Mouse (Mus musculus): Measurements from ENCODE around the gene Lef1. TPM values are rescaled to one million over a fixed set of nuclear protein-coding genes. Genes with fewer than 3 reads are reported as not detected.

The Lef1 gene
- polyA plus RNA-seq, 1 experiment from 2014 or later = 5.6 TPM

DNA sequence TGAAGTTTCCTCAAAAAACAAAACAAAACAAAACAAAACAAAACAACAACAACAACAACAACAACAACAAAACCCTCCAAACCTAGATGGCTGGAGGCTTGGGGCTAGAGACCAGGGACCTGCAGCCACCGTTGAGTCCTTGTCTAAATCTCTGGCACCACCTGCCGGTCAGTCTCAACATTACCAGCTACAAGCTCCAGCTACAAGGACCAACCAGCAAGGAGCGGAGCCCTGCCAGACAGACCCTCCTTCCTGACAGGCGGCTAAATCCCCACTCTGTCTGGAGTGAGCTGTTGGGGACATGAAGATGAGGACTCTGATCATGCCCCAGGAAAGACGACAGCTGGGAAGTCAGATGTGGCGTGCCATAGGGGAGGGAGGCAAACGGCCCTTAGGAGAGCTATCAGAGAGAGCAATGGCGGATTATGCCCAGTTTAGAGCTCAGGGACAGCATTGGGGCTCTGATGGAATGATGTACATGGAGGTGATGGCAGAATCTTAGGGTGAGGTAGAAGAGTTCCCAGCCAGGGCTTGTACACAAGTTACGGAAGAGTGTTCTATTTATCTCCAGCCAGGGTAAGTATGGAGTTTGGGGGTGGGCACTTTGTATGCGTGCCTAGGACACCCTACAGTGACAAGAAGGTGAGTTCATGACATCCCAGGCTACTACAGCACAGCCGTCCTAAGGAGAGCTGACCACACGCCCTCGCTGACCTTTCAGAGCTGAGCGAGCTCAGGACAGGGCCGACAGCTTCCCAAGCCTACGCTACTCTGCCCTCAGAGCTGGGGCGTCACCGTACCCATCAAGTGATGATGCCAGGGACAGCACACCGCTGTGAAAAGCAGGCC is 127.7 kb downstream of the Lef1 start:
- Histone ChIP-seq H3K4me1 (ENCODE audit: control insufficient read depth in 2 of 2, insufficient read depth in 2 of 2, low read length in 2 of 2) (no peaks in the 10 kb centered on the region), H3K4me3 (ENCODE audit: control insufficient read depth in 1 of 2, insufficient read depth in 1 of 2, low read depth in 1 of 2, low read length in 2 of 2) (no peak overlapping the region), H3K9ac (ENCODE audit: low read length) (no peak overlapping the region), H3K27me3 (ENCODE audit: control insufficient read depth, insufficient read depth, low read length) (no peaks in the 10 kb centered on the region), H3K9me3 (ENCODE audit: control insufficient read depth, low read length) (no peaks in the 10 kb centered on the region), H3K27ac (replicated peaks in 1 of 2; ENCODE audit: control insufficient read depth in 1 of 2, insufficient read depth in 1 of 2, low read depth in 2 of 2, low read length in 2 of 2) (no peak overlapping the region), H3K4me2 (ENCODE audit: low read length) (no peak overlapping the region), H3K36me3 (ENCODE audit: control insufficient read depth, insufficient read depth, low read length) (peaks cover 69% of the 10 kb centered on the region)
- WGBS = 57% methylated on average over 19 of the region's 19 CpGs
- peak; percentile 34; the same call in 1 of the 2 replicates for ATAC-seq (ENCODE audit: insufficient number of reproducible peaks, insufficient read depth, low FRiP score, low read depth)

DNA sequence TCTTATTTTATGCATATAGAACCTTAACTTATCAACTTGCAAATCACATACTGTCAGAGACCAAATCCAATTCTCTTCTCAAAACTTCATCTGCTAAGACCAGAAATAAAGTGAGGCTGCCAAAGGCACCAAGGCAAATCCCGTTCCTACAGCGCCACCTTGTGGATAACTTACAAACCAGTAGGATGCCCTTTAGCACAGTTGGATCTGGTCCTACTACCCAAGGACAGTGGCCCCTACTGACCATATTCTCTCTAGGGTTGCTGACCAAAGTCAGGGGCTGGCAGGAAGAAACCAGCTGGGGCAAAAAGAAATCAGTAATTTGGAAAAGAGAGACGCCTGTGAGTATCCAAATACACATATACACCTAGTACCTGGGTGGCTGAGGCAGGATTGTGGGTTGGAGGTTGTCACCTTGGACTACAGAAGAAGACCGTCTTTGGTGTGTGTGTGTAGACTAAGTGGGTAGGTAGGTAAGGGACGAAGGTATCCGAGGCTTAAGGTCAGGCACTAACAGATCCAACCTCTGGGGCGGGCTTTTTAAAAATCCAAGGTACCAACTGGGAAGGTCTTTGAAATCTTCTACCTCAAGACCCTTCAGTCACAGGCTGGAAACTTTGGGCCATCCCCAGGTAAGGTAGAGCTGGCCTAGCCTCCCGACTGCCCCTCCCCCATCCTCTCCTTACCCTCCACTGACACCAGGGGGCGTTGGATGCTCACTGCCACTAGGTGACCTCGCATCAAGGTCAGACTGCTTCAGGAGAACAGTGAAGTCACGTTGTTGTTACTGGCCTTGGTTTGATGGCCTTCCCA is 135.7 kb downstream of the Lef1 start:
- Histone ChIP-seq H3K9ac (ENCODE audit: low read length) (no peak overlapping the region), H3K4me1 (ENCODE audit: control insufficient read depth in 2 of 2, insufficient read depth in 2 of 2, low read length in 2 of 2) (peaks cover 15 to 24% of the 10 kb centered on the region in 2 experiments), H3K4me2 (ENCODE audit: low read length) (no peak overlapping the region), H3K27ac (replicated peaks in 1 of 2; ENCODE audit: control insufficient read depth in 1 of 2, insufficient read depth in 1 of 2, low read depth in 2 of 2, low read length in 2 of 2) (peak overlapping the region; percentile 63 to 65; a peak in 3 of 4 replicates), H3K36me3 (ENCODE audit: control insufficient read depth, insufficient read depth, low read length) (peaks cover 74% of the 10 kb centered on the region), H3K27me3 (ENCODE audit: control insufficient read depth, insufficient read depth, low read length) (no peaks in the 10 kb centered on the region), H3K4me3 (ENCODE audit: control insufficient read depth in 1 of 2, insufficient read depth in 1 of 2, low read depth in 1 of 2, low read length in 2 of 2) (no peak overlapping the region), H3K9me3 (ENCODE audit: control insufficient read depth, low read length) (no peaks in the 10 kb centered on the region)
- ATAC-seq (ENCODE audit: insufficient number of reproducible peaks, insufficient read depth, low FRiP score, low read depth) = no peak
- WGBS = 51% methylated on average over 11 of the region's 11 CpGs

DNA sequence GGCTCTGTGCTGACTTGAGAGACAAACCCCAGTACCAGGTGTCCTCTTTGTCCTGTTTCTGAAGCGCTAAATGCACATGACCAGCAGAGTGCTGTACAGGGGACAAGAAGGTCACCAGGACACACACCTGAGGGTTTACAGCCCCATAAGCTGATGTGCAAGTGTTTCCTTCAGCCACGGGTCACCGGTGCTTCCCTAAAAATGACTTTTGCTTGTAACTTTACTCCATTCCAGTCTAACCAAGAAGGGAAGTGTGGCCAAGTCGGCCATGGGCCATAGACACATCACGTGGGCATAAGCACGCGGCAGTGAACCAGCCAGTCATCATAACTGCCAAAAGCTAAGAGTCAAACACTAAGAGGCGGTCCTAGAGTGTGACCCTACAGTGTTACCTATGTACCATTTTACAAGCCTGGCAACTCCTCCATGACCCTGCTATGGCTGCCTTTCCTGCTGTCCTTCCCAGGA is 136.3 kb downstream of the Lef1 start:
- Histone ChIP-seq H3K27ac (replicated peaks in 1 of 2; ENCODE audit: control insufficient read depth in 1 of 2, insufficient read depth in 1 of 2, low read depth in 2 of 2, low read length in 2 of 2) (peak overlapping the region; percentile 61 to 65; a peak in 3 of 4 replicates), H3K9me3 (ENCODE audit: control insufficient read depth, low read length) (no peaks in the 10 kb centered on the region), H3K27me3 (ENCODE audit: control insufficient read depth, insufficient read depth, low read length) (no peaks in the 10 kb centered on the region), H3K4me3 (ENCODE audit: control insufficient read depth in 1 of 2, insufficient read depth in 1 of 2, low read depth in 1 of 2, low read length in 2 of 2) (no peak overlapping the region), H3K9ac (ENCODE audit: low read length) (no peak overlapping the region), H3K4me1 (ENCODE audit: control insufficient read depth in 2 of 2, insufficient read depth in 2 of 2, low read length in 2 of 2) (peaks cover 21 to 30% of the 10 kb centered on the region in 2 experiments), H3K4me2 (ENCODE audit: low read length) (no peak overlapping the region), H3K36me3 (ENCODE audit: control insufficient read depth, insufficient read depth, low read length) (peaks cover 67% of the 10 kb centered on the region)
- 90% methylated on average over 8 of the region's 8 CpGs for WGBS
- ATAC-seq (ENCODE audit: insufficient number of reproducible peaks, insufficient read depth, low FRiP score, low read depth) = no peak

DNA sequence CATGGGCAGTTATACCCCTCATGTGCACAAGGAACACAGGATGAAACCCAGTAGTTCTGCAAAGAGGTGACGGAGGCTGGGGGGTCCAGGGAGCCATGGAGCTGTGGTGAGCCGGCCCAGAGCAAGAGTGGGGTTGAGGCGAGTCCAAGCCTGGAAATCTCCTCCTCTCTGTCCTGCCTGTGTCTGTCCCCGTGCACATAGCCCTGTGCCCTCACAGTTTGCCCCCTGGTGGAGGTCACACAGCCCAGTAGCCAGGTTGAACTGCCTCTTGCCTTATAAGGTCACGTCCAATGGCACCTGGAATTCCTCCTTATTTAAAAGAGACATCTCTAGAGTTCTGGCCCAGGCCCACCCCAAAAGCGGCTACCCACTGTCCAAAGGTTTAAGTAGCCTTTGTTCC is 137.2 kb downstream of the Lef1 start:
- Histone ChIP-seq H3K4me3 (ENCODE audit: control insufficient read depth in 1 of 2, insufficient read depth in 1 of 2, low read depth in 1 of 2, low read length in 2 of 2) (no peak overlapping the region), H3K4me1 (ENCODE audit: control insufficient read depth in 2 of 2, insufficient read depth in 2 of 2, low read length in 2 of 2) (peaks cover 30 to 38% of the 10 kb centered on the region in 2 experiments), H3K27me3 (ENCODE audit: control insufficient read depth, insufficient read depth, low read length) (no peaks in the 10 kb centered on the region), H3K9me3 (ENCODE audit: control insufficient read depth, low read length) (no peaks in the 10 kb centered on the region), H3K9ac (ENCODE audit: low read length) (no peak overlapping the region), H3K4me2 (ENCODE audit: low read length) (no peak overlapping the region), H3K36me3 (ENCODE audit: control insufficient read depth, insufficient read depth, low read length) (peaks cover 61% of the 10 kb centered on the region), H3K27ac (replicated peaks in 1 of 2; ENCODE audit: control insufficient read depth in 1 of 2, insufficient read depth in 1 of 2, low read depth in 2 of 2, low read length in 2 of 2) (no peak overlapping the region)
- 68% methylated on average over 6 of the region's 6 CpGs for WGBS
- ATAC-seq (ENCODE audit: insufficient number of reproducible peaks, insufficient read depth, low FRiP score, low read depth) = no peak

DNA sequence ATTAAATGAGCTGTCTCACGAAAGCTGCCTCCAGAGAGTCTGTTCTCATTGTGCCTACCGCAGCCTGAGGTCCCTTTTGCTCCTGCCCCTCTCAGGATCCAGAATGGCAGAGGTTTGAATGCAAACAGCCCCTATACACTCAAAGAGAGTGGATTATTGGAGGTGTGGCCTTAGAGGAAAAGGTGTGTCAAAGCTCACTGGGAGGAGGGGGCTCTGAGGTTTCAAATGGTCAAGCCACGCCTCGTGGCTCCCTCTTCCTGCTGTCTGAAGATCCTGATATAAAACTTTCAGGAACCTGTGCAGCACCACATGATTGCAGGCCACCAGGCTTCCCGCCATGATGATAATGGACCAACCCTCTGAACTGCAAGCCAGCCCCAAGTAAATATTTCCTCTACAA is 137.6 kb downstream of the Lef1 start:
- Histone ChIP-seq H3K4me3 (ENCODE audit: control insufficient read depth in 1 of 2, insufficient read depth in 1 of 2, low read depth in 1 of 2, low read length in 2 of 2) (no peak overlapping the region), H3K36me3 (ENCODE audit: control insufficient read depth, insufficient read depth, low read length) (peaks cover 59% of the 10 kb centered on the region), H3K9ac (ENCODE audit: low read length) (no peak overlapping the region), H3K27me3 (ENCODE audit: control insufficient read depth, insufficient read depth, low read length) (no peaks in the 10 kb centered on the region), H3K9me3 (ENCODE audit: control insufficient read depth, low read length) (no peaks in the 10 kb centered on the region), H3K4me1 (ENCODE audit: control insufficient read depth in 2 of 2, insufficient read depth in 2 of 2, low read length in 2 of 2) (peaks cover 33 to 42% of the 10 kb centered on the region in 2 experiments), H3K27ac (replicated peaks in 1 of 2; ENCODE audit: control insufficient read depth in 1 of 2, insufficient read depth in 1 of 2, low read depth in 2 of 2, low read length in 2 of 2) (no peak overlapping the region), H3K4me2 (ENCODE audit: low read length) (no peak overlapping the region)
- 89% methylated on average over 5 of the region's 5 CpGs for WGBS
- ATAC-seq (ENCODE audit: insufficient number of reproducible peaks, insufficient read depth, low FRiP score, low read depth) = no peak

DNA sequence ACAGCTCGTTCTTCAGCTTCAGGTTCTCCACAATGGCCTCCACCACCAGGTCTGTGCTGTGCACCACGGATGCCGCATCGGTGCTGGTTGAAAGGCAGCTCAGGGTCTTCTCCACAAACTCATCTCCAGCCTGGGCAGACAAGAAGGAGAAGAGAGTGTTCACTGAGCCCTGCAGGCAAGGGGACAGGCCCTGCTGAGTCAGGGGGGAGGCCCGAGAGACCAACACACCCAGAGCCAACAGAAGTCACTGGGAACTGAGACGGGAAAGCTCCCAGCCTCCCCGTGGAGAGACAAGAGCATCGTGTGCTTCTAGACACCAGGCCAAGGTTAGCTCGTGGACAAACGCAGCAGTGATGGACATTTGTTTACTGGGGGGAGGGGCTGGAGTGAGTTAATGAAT is 138.2 kb downstream of the Lef1 start:
- Histone ChIP-seq H3K9ac (ENCODE audit: low read length) (no peak overlapping the region), H3K27me3 (ENCODE audit: control insufficient read depth, insufficient read depth, low read length) (no peaks in the 10 kb centered on the region), H3K9me3 (ENCODE audit: control insufficient read depth, low read length) (0 out of 2 replicates have a peak, but pooled peaks cover under 1% of the 10 kb centered on the region), H3K4me3 (ENCODE audit: control insufficient read depth in 1 of 2, insufficient read depth in 1 of 2, low read depth in 1 of 2, low read length in 2 of 2) (no peak overlapping the region), H3K36me3 (ENCODE audit: control insufficient read depth, insufficient read depth, low read length) (peaks cover 59% of the 10 kb centered on the region), H3K4me2 (ENCODE audit: low read length) (no peak overlapping the region), H3K27ac (replicated peaks in 1 of 2; ENCODE audit: control insufficient read depth in 1 of 2, insufficient read depth in 1 of 2, low read depth in 2 of 2, low read length in 2 of 2) (no peak overlapping the region), H3K4me1 (ENCODE audit: control insufficient read depth in 2 of 2, insufficient read depth in 2 of 2, low read length in 2 of 2) (peaks cover 33 to 44% of the 10 kb centered on the region in 2 experiments)
- WGBS = 88% methylated on average over 10 of the region's 10 CpGs
- ATAC-seq (ENCODE audit: insufficient number of reproducible peaks, insufficient read depth, low FRiP score, low read depth) = no peak

DNA sequence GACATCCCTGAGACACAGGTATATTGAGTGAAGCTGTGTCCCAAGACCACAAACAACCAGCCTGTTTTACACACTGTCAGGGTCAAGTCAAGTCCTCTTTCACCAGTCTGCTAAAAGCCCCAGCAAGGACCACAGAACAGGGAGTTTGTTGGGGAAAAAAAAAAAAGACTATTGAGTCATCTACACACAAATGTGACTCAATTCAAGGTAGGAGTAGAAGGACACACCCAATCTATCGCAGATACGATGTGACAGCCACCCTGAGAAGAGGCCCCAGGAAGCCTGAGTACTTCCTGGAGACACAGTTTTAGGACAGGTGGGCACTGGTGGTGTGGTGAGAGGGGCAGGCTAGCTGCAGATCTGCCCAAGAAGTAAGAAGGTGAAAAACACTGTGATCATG is 140.0 kb downstream of the Lef1 start:
- H3K27me3 ChIP-seq (ENCODE audit: control insufficient read depth, insufficient read depth, low read length) = no peaks in the 10 kb centered on the region
- peaks cover 30 to 44% of the 10 kb centered on the region in 2 experiments for H3K4me1 ChIP-seq (ENCODE audit: control insufficient read depth in 2 of 2, insufficient read depth in 2 of 2, low read length in 2 of 2)
- H3K27ac ChIP-seq (replicated peaks in 1 of 2; ENCODE audit: control insufficient read depth in 1 of 2, insufficient read depth in 1 of 2, low read depth in 2 of 2, low read length in 2 of 2) = no peak overlapping the region
- H3K4me3 ChIP-seq (ENCODE audit: control insufficient read depth in 1 of 2, insufficient read depth in 1 of 2, low read depth in 1 of 2, low read length in 2 of 2) = no peak overlapping the region
- no peak for ATAC-seq (ENCODE audit: insufficient number of reproducible peaks, insufficient read depth, low FRiP score, low read depth)
- H3K9ac ChIP-seq (ENCODE audit: low read length) = no peak overlapping the region
- H3K4me2 ChIP-seq (ENCODE audit: low read length) = no peak overlapping the region
- peaks cover 41% of the 10 kb centered on the region for H3K36me3 ChIP-seq (ENCODE audit: control insufficient read depth, insufficient read depth, low read length)
- 74% methylated on average over 2 of the region's 2 CpGs for WGBS
- 0 out of 2 replicates have a peak, but pooled peaks cover 4% of the 10 kb centered on the region for H3K9me3 ChIP-seq (ENCODE audit: control insufficient read depth, low read length)
